Mouse (Mus musculus): ENCODE data around the gene Prkce.

Prkce gene

DNA sequence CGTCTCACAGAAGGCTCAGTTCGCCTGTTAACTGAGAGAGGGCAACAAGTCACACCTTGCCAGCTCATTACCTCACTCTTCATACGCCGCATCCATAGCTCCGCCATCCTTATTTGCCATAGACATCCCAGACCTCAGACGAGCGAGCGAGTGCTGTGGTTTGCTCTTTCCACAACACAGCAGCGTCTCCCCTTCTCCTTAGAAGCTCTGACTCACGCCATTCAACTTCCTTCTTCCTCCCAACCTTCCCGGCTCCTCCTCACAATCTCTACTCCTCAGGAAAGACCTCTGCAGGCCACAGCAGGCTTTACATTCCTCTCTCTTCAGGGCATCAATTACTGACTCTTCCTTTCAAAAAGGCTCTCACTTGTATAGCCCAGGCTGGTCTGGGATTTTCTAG is 51.0 kb downstream of the Prkce start:
- DNase-seq (ENCODE audit: low read depth, low spot score) = no peak

DNA sequence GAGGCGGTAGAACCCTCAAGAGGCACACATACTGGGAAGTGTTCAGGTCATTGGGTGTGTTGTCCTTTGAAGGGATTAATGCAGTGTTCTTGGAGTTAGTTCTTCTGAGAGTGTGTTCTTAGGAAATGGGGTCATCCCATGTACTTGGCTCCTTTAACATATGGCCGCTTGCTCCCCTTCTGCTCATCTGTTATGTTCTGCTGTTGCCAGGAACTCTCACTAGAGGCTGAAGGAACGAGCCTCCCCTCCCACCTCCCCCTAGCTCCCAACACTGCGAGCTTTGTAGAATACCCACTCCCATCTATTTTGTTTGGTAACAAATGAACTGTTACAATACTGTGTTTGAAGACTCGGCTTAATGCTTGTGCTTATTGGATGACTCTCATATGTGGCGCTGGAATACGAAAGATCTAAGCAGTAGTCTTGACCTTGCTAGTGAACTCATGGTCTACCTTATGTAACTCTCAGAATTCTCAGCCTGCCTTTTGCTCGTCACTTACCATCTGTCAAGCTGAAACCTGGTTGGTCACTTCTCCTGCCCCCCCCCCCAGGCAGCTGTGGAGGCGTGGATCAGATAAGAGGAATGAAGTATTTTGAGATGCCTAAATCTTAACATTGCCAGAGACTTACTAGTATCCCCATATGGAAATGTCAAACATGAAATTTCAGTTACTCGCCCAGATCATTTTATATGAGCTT is 58.1 kb downstream of the Prkce start:
- DNase-seq (ENCODE audit: low read depth, low spot score) = no peak

DNA sequence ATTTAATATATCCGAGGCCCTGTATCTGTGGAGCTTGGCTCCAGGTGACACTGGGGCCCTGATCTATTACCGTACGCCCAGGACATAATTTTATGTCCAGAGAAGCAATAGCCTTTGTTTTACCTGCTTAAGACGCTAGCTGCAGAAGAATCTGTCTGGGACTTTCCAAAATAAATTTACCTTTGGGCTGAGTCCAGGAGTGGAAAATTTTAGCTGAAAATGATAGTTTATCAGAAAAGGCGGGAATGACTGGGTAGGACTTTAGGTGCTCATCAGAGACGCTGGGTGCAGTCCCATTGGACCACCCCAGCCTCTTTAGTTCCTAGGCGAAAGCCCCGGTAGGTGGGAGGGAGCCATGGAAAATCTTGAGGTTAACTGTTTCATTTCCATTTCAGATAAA is 58.6 kb downstream of the Prkce start:
- no peak for DNase-seq (ENCODE audit: low read depth, low spot score)

GRCm38 (mm10) chr17:86226635-86227034 is 59.0 kb downstream of the Prkce start:
- DNase-seq (ENCODE audit: low read depth, low spot score) = no peak

DNA sequence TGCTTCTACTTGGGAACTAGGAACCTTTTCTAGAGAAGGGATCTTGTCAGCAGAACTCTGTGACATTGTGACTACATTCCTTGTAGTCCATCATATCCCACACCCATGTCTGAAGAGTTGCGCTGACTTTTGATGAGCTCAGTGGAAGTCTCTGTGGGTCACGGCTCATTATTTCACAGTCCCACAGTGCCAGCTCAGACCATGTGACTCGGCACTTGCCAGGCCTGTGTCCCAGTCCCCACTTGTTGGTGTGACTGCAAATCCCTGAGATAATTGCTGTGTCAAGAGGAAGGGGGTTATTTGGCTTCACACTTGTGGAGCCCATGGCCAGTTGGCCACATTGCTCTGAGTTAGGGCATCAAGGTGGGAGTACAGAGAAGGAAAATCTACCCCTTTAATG is 59.8 kb downstream of the Prkce start:
- no peak for DNase-seq (ENCODE audit: low read depth, low spot score)

DNA sequence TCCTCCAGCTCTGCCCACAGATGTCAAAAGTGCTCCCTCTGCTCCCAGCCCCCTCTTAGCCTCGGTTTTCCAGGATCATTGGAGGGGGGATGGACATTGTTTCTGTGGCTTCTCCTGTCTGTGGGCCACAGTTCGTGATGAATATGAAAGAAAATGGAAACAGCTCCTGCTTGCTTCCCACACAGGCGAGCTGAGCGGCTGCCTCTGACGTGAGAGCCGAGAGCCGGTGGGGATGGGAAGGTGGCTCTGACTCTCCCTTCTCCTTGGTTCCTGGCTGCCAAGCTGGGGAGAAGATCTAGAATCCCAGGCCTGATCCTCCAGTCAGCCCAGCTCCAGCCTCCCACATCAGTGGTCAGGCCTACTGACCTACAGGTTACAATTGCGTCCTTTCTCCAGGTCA is 61.3 kb downstream of the Prkce start:
- DNase-seq (ENCODE audit: low read depth, low spot score) = no peak

DNA sequence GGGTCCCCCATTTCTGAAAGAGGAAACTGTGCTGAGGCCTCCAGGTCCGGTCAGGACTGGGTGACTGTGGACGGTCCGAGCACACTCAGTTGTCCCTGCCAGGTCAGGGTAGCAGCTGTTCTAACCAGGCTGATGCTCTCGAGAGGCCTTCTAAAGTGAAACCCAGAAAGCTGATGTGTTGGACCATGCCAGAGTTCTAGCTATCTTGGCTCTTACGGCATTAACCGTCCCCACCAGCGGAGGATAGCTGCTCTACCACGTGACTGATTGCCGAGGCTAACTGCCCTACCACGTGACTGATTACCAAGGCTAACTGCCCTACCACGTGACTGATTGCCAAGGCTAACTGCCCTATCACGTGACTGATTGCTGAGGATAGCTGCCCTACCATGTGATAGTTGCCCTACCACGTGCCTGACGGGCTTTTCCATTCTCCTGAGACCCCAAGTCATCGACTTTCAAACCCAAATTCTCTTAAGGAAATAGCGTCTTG is 62.6 kb downstream of the Prkce start:
- no peak for DNase-seq (ENCODE audit: low read depth, low spot score)

DNA sequence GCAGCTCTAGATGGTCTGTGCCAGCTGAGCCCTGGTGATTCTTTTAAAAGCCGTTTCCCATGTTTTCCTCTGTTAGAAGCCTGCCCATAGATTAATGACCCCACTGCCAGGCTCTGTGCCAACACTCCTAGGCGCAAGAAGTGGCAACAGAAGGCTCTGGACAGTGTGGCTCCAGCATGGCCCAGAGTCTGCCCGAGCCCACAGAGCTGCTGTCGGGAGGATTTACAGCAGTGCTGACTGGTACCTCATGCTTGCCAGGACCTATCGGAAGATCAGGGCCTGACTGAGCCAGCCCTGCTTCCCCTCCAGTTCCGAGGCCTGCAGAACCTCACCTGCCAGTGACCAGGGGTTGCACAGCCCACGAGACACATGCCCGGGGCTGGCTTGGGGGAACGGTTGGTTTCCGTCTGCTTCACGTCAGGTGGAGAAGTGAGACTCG is 64.2 kb downstream of the Prkce start:
- no peak for DNase-seq (ENCODE audit: low read depth, low spot score)

DNA sequence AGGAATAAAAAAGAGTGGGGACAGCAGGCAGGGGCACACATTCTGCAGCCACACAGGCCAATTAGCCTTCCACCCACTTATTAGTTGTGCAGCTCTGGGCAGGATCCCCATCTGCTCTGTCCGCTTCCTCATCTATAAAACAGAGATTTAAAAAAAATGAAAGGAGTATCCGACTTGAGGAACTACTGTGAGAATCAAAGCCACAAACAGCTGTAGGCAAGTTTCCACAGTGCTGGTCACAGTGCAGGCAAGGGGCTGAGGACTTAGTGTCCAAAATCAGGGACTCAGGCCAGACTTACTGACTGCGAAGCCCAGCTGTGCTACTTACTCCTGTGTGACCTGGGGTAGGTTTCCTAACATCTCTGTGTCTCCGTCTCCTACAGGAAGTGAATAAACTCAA is 64.7 kb downstream of the Prkce start:
- no peak for DNase-seq (ENCODE audit: low read depth, low spot score)

- no peak for DNase-seq (ENCODE audit: low read depth, low spot score)
Measured at GRCm38 (mm10) chr17:86234587-86235150, 67.1 kb downstream of the Prkce start.

DNA sequence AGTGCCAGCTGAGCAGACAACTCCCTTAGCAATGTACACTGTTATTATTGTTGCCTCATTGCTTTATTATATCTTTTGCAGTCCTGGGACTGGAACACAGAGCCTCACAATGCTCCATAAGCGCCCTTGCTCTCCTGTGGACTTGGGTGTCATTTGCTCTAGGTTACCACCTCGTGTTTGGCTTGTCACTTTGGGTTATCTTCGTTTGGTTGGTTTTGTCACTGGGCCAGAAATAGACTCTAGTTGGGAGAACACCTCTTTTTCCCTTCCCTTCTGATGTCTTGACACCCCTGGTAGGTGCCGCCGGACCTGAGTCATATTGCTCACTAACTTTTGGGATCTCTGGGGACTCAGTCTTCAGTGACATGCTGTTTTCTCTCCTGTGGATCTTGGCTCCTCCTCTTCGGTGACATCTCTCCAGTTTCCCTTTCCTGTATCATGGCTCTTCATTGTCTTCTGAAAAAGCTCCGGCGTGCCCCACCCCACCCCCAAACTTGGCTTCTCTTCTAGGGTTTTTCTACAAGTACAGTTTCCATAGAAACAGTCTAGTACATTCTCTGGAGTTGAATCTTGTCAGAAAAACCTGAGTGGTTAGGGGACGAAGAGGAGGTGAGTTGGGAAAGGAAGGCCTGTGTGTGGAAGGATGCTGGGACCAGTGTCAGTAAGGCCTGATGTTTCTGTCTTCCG is 68.6 kb downstream of the Prkce start:
- no peak for DNase-seq (ENCODE audit: low read depth, low spot score)

- DNase-seq (ENCODE audit: low read depth, low spot score) = peak; percentile 5
Measured at GRCm38 (mm10) chr17:86236861-86237763, 69.5 kb downstream of the Prkce start.

- DNase-seq (ENCODE audit: low read depth, low spot score) = no peak
Measured at GRCm38 (mm10) chr17:86242291-86242690, 74.7 kb downstream of the Prkce start.

- no peak for DNase-seq (ENCODE audit: low read depth, low spot score)
Measured at GRCm38 (mm10) chr17:86243109-86243527, 75.5 kb downstream of the Prkce start.

GRCm38 (mm10) chr17:86244397-86244796 is 76.8 kb downstream of the Prkce start:
- DNase-seq (ENCODE audit: low read depth, low spot score) = no peak

DNA sequence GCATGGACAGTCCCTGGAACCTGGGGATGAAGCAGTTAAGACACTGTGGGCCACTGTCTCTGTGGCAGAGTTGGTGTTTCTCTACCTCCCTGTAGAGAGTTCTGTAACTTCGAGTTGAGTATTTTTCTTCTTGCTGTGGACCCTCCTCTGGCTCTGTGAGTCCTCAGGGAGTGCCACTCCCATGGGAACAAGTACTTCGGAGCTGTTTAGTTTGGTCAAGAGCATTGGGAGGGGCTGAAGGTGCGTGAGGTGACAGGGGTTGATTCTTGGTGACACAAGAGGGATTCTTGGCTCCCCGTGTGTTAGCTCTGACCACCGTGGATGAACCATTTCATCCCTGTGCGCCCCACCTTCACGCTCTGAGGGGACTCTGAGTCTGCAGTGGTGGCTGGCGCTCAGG is 81.2 kb downstream of the Prkce start:
- DNase-seq (ENCODE audit: low read depth, low spot score) = no peak

DNA sequence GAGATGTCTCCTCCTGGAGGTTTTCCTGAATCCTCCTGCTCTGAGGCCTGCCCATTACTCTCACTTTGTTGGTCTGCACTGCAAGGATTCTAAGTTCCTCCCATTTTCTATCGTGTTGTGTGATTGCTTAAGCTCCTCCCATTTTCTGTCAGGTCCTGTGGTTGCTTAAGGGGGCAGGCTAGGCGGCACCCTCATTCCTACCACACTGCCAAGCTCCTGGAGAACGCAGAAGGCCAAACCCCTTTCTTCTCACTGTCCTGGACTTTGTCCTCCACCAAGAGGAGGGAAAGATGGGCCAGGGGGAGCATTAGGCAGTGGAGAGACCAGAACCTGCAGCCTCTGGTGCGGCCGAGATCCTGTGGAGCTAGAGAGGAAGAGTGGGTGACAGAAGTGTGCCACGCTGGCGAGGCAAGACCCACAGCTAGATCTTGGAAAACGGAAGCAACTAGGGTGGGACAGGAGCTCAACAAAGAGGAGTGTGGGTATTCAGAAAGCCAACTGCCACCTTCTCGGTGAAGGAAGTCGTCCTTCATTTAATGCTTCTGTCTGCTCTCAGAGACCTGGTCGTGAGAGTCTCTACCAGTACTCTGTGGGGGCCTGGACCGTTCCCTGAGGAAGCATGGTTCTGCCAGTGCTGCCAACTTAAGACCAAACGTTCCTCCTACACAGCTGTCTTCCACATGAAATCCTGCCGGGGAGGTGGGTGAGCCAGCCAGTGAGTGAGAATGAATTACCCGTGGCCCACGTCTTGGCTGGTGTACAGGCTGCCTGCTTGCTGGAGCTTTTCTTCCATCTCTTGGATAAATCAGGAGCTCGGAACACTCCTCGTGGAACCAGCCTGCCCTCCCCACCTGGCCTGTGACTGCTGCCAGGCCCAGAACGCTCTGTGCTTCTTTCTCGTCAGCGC is 82.2 kb downstream of the Prkce start:
- no peak for DNase-seq (ENCODE audit: low read depth, low spot score)

DNA sequence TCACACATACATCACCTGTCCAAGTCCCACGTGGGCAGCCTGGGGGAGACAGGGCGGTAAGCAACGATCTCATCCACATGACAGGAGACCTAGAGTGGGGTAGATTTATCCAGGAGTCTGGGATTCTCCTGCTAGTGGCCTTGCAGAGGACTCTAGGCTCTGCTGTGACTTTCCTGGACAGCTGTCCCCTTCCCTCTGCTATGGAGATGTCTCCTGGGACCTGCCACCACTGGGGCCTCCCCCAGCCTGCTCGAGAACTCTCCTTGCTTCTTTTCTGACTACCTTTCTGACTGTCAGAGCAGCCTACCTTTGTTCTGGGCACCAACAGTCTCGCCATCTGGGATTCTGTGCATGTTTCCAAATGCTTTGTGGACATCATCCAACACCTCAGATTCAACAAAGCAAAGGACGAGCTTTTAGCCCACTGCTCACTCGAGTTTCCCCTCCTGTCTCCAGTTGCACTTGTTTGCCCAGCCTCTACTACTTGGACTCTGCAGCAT is 82.9 kb downstream of the Prkce start:
- DNase-seq (ENCODE audit: low read depth, low spot score) = no peak

DNA sequence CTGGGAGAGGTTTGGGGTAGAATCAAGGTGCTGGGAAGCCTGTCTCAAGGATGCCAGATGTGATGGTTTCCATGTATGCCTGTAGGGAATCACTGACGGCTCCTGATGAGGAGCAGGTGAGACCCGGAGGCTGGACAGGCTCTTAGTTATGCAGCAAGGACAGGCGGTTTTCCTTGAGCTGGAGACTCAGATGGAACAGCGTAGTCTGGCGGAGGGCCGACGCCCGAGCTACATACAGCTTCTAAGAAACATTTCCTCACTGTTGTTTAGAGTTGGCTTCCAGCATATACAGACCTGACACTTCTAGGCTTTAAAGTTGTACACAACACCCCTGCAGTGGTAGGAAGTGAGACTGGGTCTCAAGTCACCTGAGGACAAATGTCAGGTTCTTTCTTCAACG is 86.3 kb downstream of the Prkce start:
- peak; percentile 5 for DNase-seq (ENCODE audit: low read depth, low spot score)

DNA sequence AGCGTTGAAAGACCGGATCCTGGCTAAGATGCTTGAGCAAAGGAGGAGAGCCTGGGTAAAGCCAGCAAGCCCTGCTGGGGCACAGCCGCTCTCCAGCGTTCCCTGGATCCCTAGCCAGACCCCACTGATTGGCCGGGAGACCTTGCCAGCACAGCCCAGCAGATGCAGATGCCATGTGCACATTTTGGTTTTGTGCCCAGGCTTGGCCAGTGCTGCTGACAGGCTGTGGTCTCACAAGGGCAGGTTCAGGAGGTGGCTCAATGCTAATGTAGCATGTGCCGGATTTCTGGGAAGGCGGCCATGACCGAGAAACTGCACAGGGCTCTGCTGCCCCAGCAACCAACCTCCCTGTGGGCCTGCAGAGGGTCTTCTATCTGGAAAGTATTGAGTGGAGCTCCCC is 86.7 kb downstream of the Prkce start:
- peak; percentile 68 for DNase-seq (ENCODE audit: low read depth, low spot score)

DNA sequence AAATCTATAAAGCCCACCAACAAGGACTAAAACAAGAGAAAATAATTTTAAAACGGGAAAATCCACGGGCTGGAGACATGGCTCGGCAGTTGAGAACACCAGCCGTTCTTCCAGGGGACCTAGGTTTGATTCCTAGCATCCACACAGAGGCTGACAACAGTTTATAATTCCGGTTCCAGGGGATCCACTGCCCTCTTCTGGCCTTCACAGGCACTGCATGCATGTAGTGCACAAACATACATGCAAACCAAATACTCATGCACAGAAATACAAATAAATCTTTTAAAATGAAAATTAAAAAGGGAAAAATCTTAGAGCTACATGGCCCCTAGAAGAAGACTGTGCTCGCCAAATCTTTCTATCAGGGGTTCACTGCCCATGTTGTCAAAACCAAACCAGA is 87.4 kb downstream of the Prkce start:
- no peak for DNase-seq (ENCODE audit: low read depth, low spot score)

Data from 3T3-L1 (cell line).